ENCODE assay signal across 23 mouse cellular contexts in the genomic region with DNA sequence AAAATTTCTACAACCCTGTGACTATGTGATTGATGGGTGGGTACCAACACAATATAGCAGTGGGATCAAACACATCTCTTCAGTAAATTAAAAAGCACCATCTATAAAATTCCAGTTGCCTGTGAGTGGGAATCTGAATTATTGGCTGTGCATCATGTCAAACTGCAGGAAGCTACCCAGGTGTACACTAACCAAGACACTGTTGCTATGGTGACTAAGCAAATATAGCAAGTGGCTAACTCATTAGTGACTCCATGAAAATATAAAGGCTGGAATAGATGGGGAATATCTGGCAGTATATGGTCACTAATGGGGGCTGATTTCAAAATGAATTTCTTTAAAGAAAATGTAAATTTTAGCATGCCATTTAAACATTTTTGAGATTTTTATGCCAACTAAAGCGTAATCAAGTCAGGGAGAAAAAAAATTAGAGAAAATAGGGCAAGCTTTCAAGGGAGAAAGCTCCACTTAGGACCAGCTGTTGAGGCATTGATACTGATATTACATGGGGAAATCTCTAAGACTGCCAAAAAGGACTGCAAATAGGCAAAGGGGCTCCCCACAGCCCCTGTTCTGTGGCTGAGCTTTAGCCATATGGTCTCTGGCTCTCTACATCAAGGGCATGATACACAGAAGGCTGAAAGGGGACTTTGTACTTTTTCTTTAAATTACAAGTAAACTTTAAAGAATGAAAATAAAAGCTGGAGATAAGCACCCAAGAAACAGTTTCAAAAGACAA. TPM values are rescaled to one million over a fixed set of nuclear protein-coding genes. Genes with fewer than 3 reads are reported as not detected.
A peak's percentile ranks its signal among the peaks of the same experiment; 100 is the strongest.
DNase-seq lines count a peak whose midpoint lies in the region; ATAC-seq and TF ChIP-seq lines count a peak whose summit lies in the region.
"Had no signal": no experiment of that assay in that cellular context is flagged by ENCODE, and none has a peak within 500 bp of the region (broad histone marks: within the 10 kb centered on the region; RNA-seq: fewer than 3 reads in every experiment).

No protein-coding gene starts in this region.

- H3K27ac ChIP-seq in layer of hippocampus, adult 2 months: peak overlapping the region; percentile 16; the same call in 1 of the 2 replicates
- peak overlapping the region; percentile 24; the same call in 1 of the 2 replicates for H3K27ac ChIP-seq in forebrain, postnatal 0 days (ENCODE audit: low read depth, low read length)
- H3K27ac ChIP-seq in midbrain, embryonic 16.5 days (ENCODE audit: low read length): peak overlapping the region; percentile 15; the same call in 1 of the 2 replicates
- H3K27ac ChIP-seq: embryonic facial prominence, embryonic 15.5 days; kidney, postnatal 0 days had no signal

- no peaks in the 10 kb centered on the region for H3K27me3 ChIP-seq in forebrain, postnatal 0 days (ENCODE audit: insufficient read depth, low read length)
- no peaks in the 10 kb centered on the region for H3K27me3 ChIP-seq in midbrain, embryonic 16.5 days (ENCODE audit: control insufficient read depth, insufficient read depth, low read depth, low read length)
- H3K27me3 ChIP-seq: embryonic facial prominence, embryonic 15.5 days; megakaryocyte, embryonic 14.5 days had no signal

- no peaks in the 10 kb centered on the region for H3K9me3 ChIP-seq in forebrain, postnatal 0 days (ENCODE audit: low read length)
- H3K9me3 ChIP-seq in midbrain, embryonic 16.5 days (replicated peaks; ENCODE audit: control insufficient read depth, low read length, poor library complexity, severe bottlenecking): no peaks in the 10 kb centered on the region
- H3K9me3 ChIP-seq: embryonic facial prominence, embryonic 15.5 days; megakaryocyte, embryonic 14.5 days had no signal

- peak; percentile 5 to 10 for DNase-seq in cerebellum, postnatal 10 days
- no peak for DNase-seq in cerebellum, adult 9-10 months
- no peak for DNase-seq in layer of hippocampus, adult 2 months (ENCODE audit: low spot score in 2 of 2)
- no peak for DNase-seq in layer of hippocampus, adult 18-20 months (ENCODE audit: low spot score in 2 of 2)
- DNase-seq in forebrain, postnatal 0 days: peak; percentile 13
- DNase-seq in kidney, postnatal 4 days: no peak
- DNase-seq in lung, adult 18-20 months: no peak
- DNase-seq: adrenal gland, adult 2 months; cerebellum, postnatal 14 days; embryo, embryonic 11 days; heart, postnatal 10 days; kidney, adult 18-20 months; left cerebral cortex, postnatal 4 days; liver; lung, postnatal 14 days; right cerebral cortex, postnatal 14 days; spleen, adult 18-20 months; thymus, adult 18-20 months had no signal

- 28% methylated on average over 1 of the region's 1 CpGs for WGBS in forebrain, postnatal 0 days
- 62% methylated on average over 1 of the region's 1 CpGs for WGBS in midbrain, embryonic 16.5 days

- no peak for ATAC-seq in forebrain, postnatal 0 days
- ATAC-seq in midbrain, embryonic 16.5 days: peak; percentile 62; the same call in 1 of the 2 replicates

- no peak overlapping the region for H3K9ac ChIP-seq in forebrain, postnatal 0 days
- no peak overlapping the region for H3K9ac ChIP-seq in midbrain, embryonic 16.5 days (ENCODE audit: low read depth, low read length)
- H3K9ac ChIP-seq: embryonic facial prominence, embryonic 15.5 days had no signal

- H3K4me3 ChIP-seq in layer of hippocampus, adult 2 months: no peak overlapping the region
- H3K4me3 ChIP-seq in forebrain, postnatal 0 days (ENCODE audit: low read depth, low read length): no peak overlapping the region
- H3K4me3 ChIP-seq in midbrain, embryonic 16.5 days (ENCODE audit: low read depth, low read length): no peak overlapping the region
- H3K4me3 ChIP-seq: embryonic facial prominence, embryonic 15.5 days; megakaryocyte, embryonic 14.5 days had no signal

- H3K36me3 ChIP-seq in forebrain, postnatal 0 days (ENCODE audit: insufficient read depth): no peaks in the 10 kb centered on the region
- no peaks in the 10 kb centered on the region for H3K36me3 ChIP-seq in midbrain, embryonic 16.5 days (ENCODE audit: control insufficient read depth, insufficient read depth, low read length)
- H3K36me3 ChIP-seq: embryonic facial prominence, embryonic 15.5 days had no signal

- no peak overlapping the region for H3K4me2 ChIP-seq in forebrain, postnatal 0 days (ENCODE audit: low read depth)
- no peak overlapping the region for H3K4me2 ChIP-seq in midbrain, embryonic 16.5 days (ENCODE audit: low read length)
- H3K4me2 ChIP-seq: embryonic facial prominence, embryonic 15.5 days; heart, embryonic 11.5 days had no signal

- TF ChIP-seq CTCF in layer of hippocampus, adult 2 months (conservative IDR thresholded peaks at IDR 0.05): no peak
- no peak for TF ChIP-seq CTCF in forebrain, postnatal 0 days (IDR thresholded peaks at IDR 0.05; ENCODE audit: low read depth)

- 0 out of 2 replicates have a peak, but pooled peaks cover 7% of the 10 kb centered on the region for H3K4me1 ChIP-seq in forebrain, postnatal 0 days (ENCODE audit: insufficient read depth)
- H3K4me1 ChIP-seq in midbrain, embryonic 16.5 days (ENCODE audit: control insufficient read depth, insufficient read depth, low read length): peaks cover 6% of the 10 kb centered on the region; the same call in 1 of the 2 replicates
- H3K4me1 ChIP-seq: embryonic facial prominence, embryonic 15.5 days had no signal

RNA-seq across cellular contexts. Expression of gene Kctd4, which starts 31.3 kb away (rescaled TPM):
- 10 to 100 TPM; 60.6 to 63.3 TPM for total RNA-seq in layer of hippocampus, adult 2 months (2021)
- total RNA-seq in layer of hippocampus, adult 18-20 months (2021): 10 to 100 TPM; 55.5 to 59.9 TPM
- total RNA-seq in forebrain, postnatal 0 days (2014; rRNA removed): 18.6 and 25.6 TPM in 2 replicates
- 13.1 and 14.2 TPM in 2 replicates for polyA plus RNA-seq in forebrain, postnatal 0 days (2015; fragmentation: Nextera tagmentation; extraction: Ambion mirVana)
- 9.3 and 9.7 TPM in 2 replicates for polyA plus RNA-seq in midbrain, embryonic 16.5 days (2015; fragmentation: Nextera tagmentation; extraction: Ambion mirVana)
- total RNA-seq: adrenal gland, adult 2 months; heart, postnatal 10 days had no signal
- polyA plus RNA-seq: adrenal gland, adult 2 months had no signal

Comparison
In these comparisons a context has a peak if more than half of its experiments do, and no peak if none do; other contexts are left out.
1. DNase-seq: peak in cerebellum, postnatal 10 days (2 of 2) and forebrain, postnatal 0 days (single experiment); none in cerebellum, adult 9-10 months (single experiment), layer of hippocampus, adult 2 months (0 of 2), layer of hippocampus, adult 18-20 months (0 of 2), kidney, postnatal 4 days (0 of 2) and lung, adult 18-20 months (0 of 2).
2. Peak in every context shown above with its lines, with median percentiles within 50 percentile points of each other: H3K27ac ChIP-seq.